In genomic region chr5:131007198-131007597, GRCm38 (mm10) we compare ENCODE assay signal across 9 mouse cellular contexts.
A peak's percentile ranks its signal among the peaks of the same experiment; 100 is the strongest.
DNase-seq lines count a peak whose midpoint lies in the region; ATAC-seq and TF ChIP-seq lines count a peak whose summit lies in the region.
"Had no signal": no experiment of that assay in that cellular context is flagged by ENCODE, and none has a peak within 500 bp of the region (broad histone marks: within the 10 kb centered on the region; RNA-seq: fewer than 3 reads in every experiment).

No protein-coding gene starts in this region.

- H3K27me3 ChIP-seq in hindbrain, postnatal 0 days (ENCODE audit: insufficient read depth, low read length), result no peaks in the 10 kb centered on the region
- H3K27me3 ChIP-seq: embryonic facial prominence, embryonic 12.5 days had no signal

- TF ChIP-seq CTCF in hindbrain, postnatal 0 days (IDR thresholded peaks at IDR 0.05; ENCODE audit: low read depth), result no peak

- WGBS in hindbrain, postnatal 0 days, result 34% methylated on average over 7 of the region's 7 CpGs

- no peak overlapping the region for H3K4me2 ChIP-seq in hindbrain, postnatal 0 days (ENCODE audit: low read depth, low read length)
- H3K4me2 ChIP-seq: embryonic facial prominence, embryonic 12.5 days had no signal

- DNase-seq in heart, adult 18-20 months, result peak; percentile 51 to 78
- DNase-seq in heart, postnatal 25 days (ENCODE audit: low spot score), result no peak
- peak; percentile 95 to 96 for DNase-seq in cerebellum, postnatal 14 days
- DNase-seq in hindbrain, postnatal 0 days (ENCODE audit: low spot score), result peak; percentile 89
- peak; percentile 98 for DNase-seq in left cerebral cortex, postnatal 4 days
- no peak for DNase-seq in adrenal gland, adult 8-10 months
- DNase-seq in lung, postnatal 4 days, result no peak
- DNase-seq in kidney, postnatal 14 days, result no peak

- H3K36me3 ChIP-seq in hindbrain, postnatal 0 days (ENCODE audit: insufficient read depth, low read length), result no peaks in the 10 kb centered on the region
- H3K36me3 ChIP-seq: embryonic facial prominence, embryonic 12.5 days had no signal

- intact Hi-C loops in heart, postnatal 25 days (cut with DNase I), result loop anchor here (5.0 kb wide), 1 partner anchor 420 kb away; no protein-coding TSS in a partner anchor
- intact Hi-C loops in left cerebral cortex, postnatal 4 days (cut with DNase I), result loop anchor here (10.0 kb wide), 1 partner anchor 142 kb away; no protein-coding TSS in a partner anchor

- H3K4me1 ChIP-seq in hindbrain, postnatal 0 days (ENCODE audit: insufficient read depth, low read length), result no peaks in the 10 kb centered on the region
- H3K4me1 ChIP-seq: embryonic facial prominence, embryonic 12.5 days had no signal

- H3K9ac ChIP-seq in hindbrain, postnatal 0 days (replicated peaks; ENCODE audit: low read length), result no peak overlapping the region
- H3K9ac ChIP-seq: embryonic facial prominence, embryonic 12.5 days had no signal

- H3K4me3 ChIP-seq in hindbrain, postnatal 0 days (ENCODE audit: low read length), result no peak overlapping the region
- H3K4me3 ChIP-seq: embryonic facial prominence, embryonic 12.5 days had no signal

- H3K9me3 ChIP-seq in hindbrain, postnatal 0 days (ENCODE audit: low read length), result no peaks in the 10 kb centered on the region
- H3K9me3 ChIP-seq: embryonic facial prominence, embryonic 12.5 days had no signal

- ATAC-seq in hindbrain, postnatal 0 days, result peak; percentile 88

- H3K27ac ChIP-seq in hindbrain, postnatal 0 days, result peak overlapping the region; percentile 49; the same call in 1 of the 2 replicates
- H3K27ac ChIP-seq: embryonic facial prominence, embryonic 12.5 days had no signal

Comparison
In these comparisons a context has a peak if more than half of its experiments do, and no peak if none do; other contexts are left out.
1. DNase-seq: peak in heart, adult 18-20 months (2 of 2), cerebellum, postnatal 14 days (2 of 2), hindbrain, postnatal 0 days (single experiment) and left cerebral cortex, postnatal 4 days (single experiment); none in heart, postnatal 25 days (single experiment), adrenal gland, adult 8-10 months (single experiment), lung, postnatal 4 days (0 of 2) and kidney, postnatal 14 days (single experiment).